Mouse (Mus musculus): ENCODE results near the gene Taf10. TPM values are rescaled to one million over a fixed set of nuclear protein-coding genes. Genes with fewer than 3 reads are reported as not detected.
A peak's percentile ranks its signal among the peaks of the same experiment; 100 is the strongest.
"Not testable (repeated sequence)": the region's sequence is repeated elsewhere in the genome, so short reads cannot be mapped to it uniquely, and the experiment has no call there.

Gene Taf10
- polyA plus RNA-seq, 1 experiment from 2014 or later = 140 TPM

GRCm38 (mm10) chr7:105741978-105742377, 2.2 kb downstream of the Taf10 start:
- no peak overlapping the region for H3K4me2 ChIP-seq (replicated peaks)
- no peak overlapping the region for H3K4me3 ChIP-seq (replicated peaks; ENCODE audit: low read length)
- ATAC-seq (ENCODE audit: low FRiP score) (no peak), DNase-seq (ENCODE audit: low spot score) (no peak)
- H3K36me3 ChIP-seq (replicated peaks; ENCODE audit: control insufficient read depth, insufficient read depth) = peaks cover 48% of the 10 kb centered on the region
- H3K9ac ChIP-seq = no peak overlapping the region
- no peak overlapping the region for H3K27ac ChIP-seq
- 92% methylated on average over 9 of the region's 9 CpGs for WGBS
- no peaks in the 10 kb centered on the region for H3K27me3 ChIP-seq (ENCODE audit: control insufficient read depth, insufficient read depth, low read length)
- H3K9me3 ChIP-seq (ENCODE audit: control insufficient read depth, low read length) = no peaks in the 10 kb centered on the region
- peaks cover 19% of the 10 kb centered on the region for H3K4me1 ChIP-seq (replicated peaks; ENCODE audit: control insufficient read depth, insufficient read depth, low read length)

- Histone ChIP-seq H3K9me3 (ENCODE audit: control insufficient read depth, low read length) (no peaks in the 10 kb centered on the region), H3K27ac (no peak overlapping the region), H3K9ac (no peak overlapping the region), H3K36me3 (replicated peaks; ENCODE audit: control insufficient read depth, insufficient read depth) (peaks cover 40% of the 10 kb centered on the region), H3K4me2 (replicated peaks) (no peak overlapping the region), H3K4me1 (replicated peaks; ENCODE audit: control insufficient read depth, insufficient read depth, low read length) (peaks cover 19% of the 10 kb centered on the region), H3K4me3 (replicated peaks; ENCODE audit: low read length) (no peak overlapping the region), H3K27me3 (ENCODE audit: control insufficient read depth, insufficient read depth, low read length) (no peaks in the 10 kb centered on the region)
- whole genome bisulfite sequencing = 88% methylated on average over 6 of the region's 6 CpGs
- ATAC-seq (ENCODE audit: low FRiP score) (no peak), DNase-seq (ENCODE audit: low spot score) (no peak)
Measured at GRCm38 (mm10) chr7:105740851-105741250, 3.3 kb downstream of the Taf10 start.

- Histone ChIP-seq H3K9ac (no peak overlapping the region), H3K9me3 (ENCODE audit: control insufficient read depth, low read length) (no peaks in the 10 kb centered on the region), H3K4me2 (replicated peaks) (no peak overlapping the region), H3K4me3 (replicated peaks; ENCODE audit: low read length) (no peak overlapping the region), H3K27me3 (ENCODE audit: control insufficient read depth, insufficient read depth, low read length) (no peaks in the 10 kb centered on the region), H3K4me1 (replicated peaks; ENCODE audit: control insufficient read depth, insufficient read depth, low read length) (peaks cover 19% of the 10 kb centered on the region), H3K27ac (no peak overlapping the region), H3K36me3 (replicated peaks; ENCODE audit: control insufficient read depth, insufficient read depth) (peaks cover 40% of the 10 kb centered on the region)
- DNase-seq (ENCODE audit: low spot score) (no peak), ATAC-seq (ENCODE audit: low FRiP score) (no peak)
- WGBS = 85% methylated on average over 13 of the region's 13 CpGs
Measured at GRCm38 (mm10) chr7:105740089-105740795, 3.9 kb downstream of the Taf10 start.

- Histone ChIP-seq H3K4me1 (replicated peaks; ENCODE audit: control insufficient read depth, insufficient read depth, low read length) (peaks cover 19% of the 10 kb centered on the region), H3K4me3 (replicated peaks; ENCODE audit: low read length) (no peak overlapping the region), H3K27me3 (ENCODE audit: control insufficient read depth, insufficient read depth, low read length) (no peaks in the 10 kb centered on the region), H3K9me3 (ENCODE audit: control insufficient read depth, low read length) (no peaks in the 10 kb centered on the region), H3K9ac (no peak overlapping the region; the same call in 1 of the 2 replicates), H3K36me3 (replicated peaks; ENCODE audit: control insufficient read depth, insufficient read depth) (peaks cover 49% of the 10 kb centered on the region), H3K4me2 (replicated peaks) (peak overlapping the region; percentile 90), H3K27ac (no peak overlapping the region; the same call in 1 of the 2 replicates)
- no peak for DNase-seq (ENCODE audit: low spot score)
- no peak for ATAC-seq (ENCODE audit: low FRiP score)
- 31% methylated on average over 3 of the region's 3 CpGs for WGBS
Measured at GRCm38 (mm10) chr7:105738948-105739347, 5.2 kb downstream of the Taf10 start.

GRCm38 (mm10) chr7:105738286-105738685, 5.9 kb downstream of the Taf10 start:
- ATAC-seq (ENCODE audit: low FRiP score) = no peak
- Histone ChIP-seq H3K27me3 (ENCODE audit: control insufficient read depth, insufficient read depth, low read length) (no peaks in the 10 kb centered on the region), H3K36me3 (replicated peaks; ENCODE audit: control insufficient read depth, insufficient read depth) (peaks cover 55% of the 10 kb centered on the region), H3K9me3 (ENCODE audit: control insufficient read depth, low read length) (no peaks in the 10 kb centered on the region), H3K9ac (peak overlapping the region; percentile 91; the same call in 1 of the 2 replicates), H3K4me1 (replicated peaks; ENCODE audit: control insufficient read depth, insufficient read depth, low read length) (peaks cover 16% of the 10 kb centered on the region), H3K4me3 (replicated peaks; ENCODE audit: low read length) (peak overlapping the region; percentile 65), H3K27ac (no peak overlapping the region), H3K4me2 (replicated peaks) (peak overlapping the region; percentile 90)
- 82% methylated on average over 2 of the region's 2 CpGs for WGBS
- DNase-seq (ENCODE audit: low spot score) = no peak

GRCm38 (mm10) chr7:105737648-105738047, 6.5 kb downstream of the Taf10 start:
- Histone ChIP-seq H3K27ac (no peak overlapping the region), H3K4me3 (replicated peaks; ENCODE audit: low read length) (peak overlapping the region; percentile 65), H3K27me3 (ENCODE audit: control insufficient read depth, insufficient read depth, low read length) (no peaks in the 10 kb centered on the region), H3K9ac (peak overlapping the region; percentile 91), H3K36me3 (replicated peaks; ENCODE audit: control insufficient read depth, insufficient read depth) (peaks cover 55% of the 10 kb centered on the region), H3K9me3 (ENCODE audit: control insufficient read depth, low read length) (no peaks in the 10 kb centered on the region), H3K4me1 (replicated peaks; ENCODE audit: control insufficient read depth, insufficient read depth, low read length) (peaks cover 15% of the 10 kb centered on the region), H3K4me2 (replicated peaks) (peak overlapping the region; percentile 90)
- 35% methylated on average over 3 of the region's 3 CpGs for WGBS
- DNase-seq (ENCODE audit: low spot score) (no peak), ATAC-seq (ENCODE audit: low FRiP score) (no peak)

GRCm38 (mm10) chr7:105736911-105737521, 7.1 kb downstream of the Taf10 start, which contains the start of gene Rrp8:
Gene Rrp8, minus strand, starts transcription at chr7:105737385.
- ATAC-seq (ENCODE audit: low FRiP score) (peak; percentile 21; the same call in 1 of the 2 replicates), DNase-seq (ENCODE audit: low spot score) (no peak)
- Histone ChIP-seq H3K27ac (peak within 1 kb of the TSS; percentile 69), H3K27me3 (ENCODE audit: control insufficient read depth, insufficient read depth, low read length) (no peaks in the 10 kb centered on the region), H3K4me3 (replicated peaks; ENCODE audit: low read length) (peak within 1 kb of the TSS; percentile 65), H3K36me3 (replicated peaks; ENCODE audit: control insufficient read depth, insufficient read depth) (peaks cover 55% of the 10 kb centered on the region), H3K4me2 (replicated peaks) (peak within 1 kb of the TSS; percentile 90), H3K9me3 (ENCODE audit: control insufficient read depth, low read length) (no peaks in the 10 kb centered on the region), H3K4me1 (replicated peaks; ENCODE audit: control insufficient read depth, insufficient read depth, low read length) (peaks cover 15% of the 10 kb centered on the region), H3K9ac (peak within 1 kb of the TSS; percentile 91)
- whole genome bisulfite sequencing = under 1% methylated on average over 30 of the region's 30 CpGs

- Histone ChIP-seq H3K9ac (peak within 1 kb of the TSS; percentile 91), H3K4me3 (replicated peaks; ENCODE audit: low read length) (peak within 1 kb of the TSS; percentile 65), H3K27me3 (ENCODE audit: control insufficient read depth, insufficient read depth, low read length) (no peaks in the 10 kb centered on the region), H3K4me1 (replicated peaks; ENCODE audit: control insufficient read depth, insufficient read depth, low read length) (peaks cover 15% of the 10 kb centered on the region), H3K4me2 (replicated peaks) (peak within 1 kb of the TSS; percentile 90), H3K9me3 (ENCODE audit: control insufficient read depth, low read length) (no peaks in the 10 kb centered on the region), H3K27ac (peak within 1 kb of the TSS; percentile 69), H3K36me3 (replicated peaks; ENCODE audit: control insufficient read depth, insufficient read depth) (peaks cover 55% of the 10 kb centered on the region)
- DNase-seq (ENCODE audit: low spot score) (peak; percentile 85), ATAC-seq (ENCODE audit: low FRiP score) (peak; percentile 98)
- WGBS = under 1% methylated on average over 56 of the region's 62 CpGs
Measured at GRCm38 (mm10) chr7:105736264-105736901, 7.8 kb downstream of the Taf10 start, which contains the start of gene Ilk. Gene Ilk, plus strand, starts transcription at chr7:105736592.

- Histone ChIP-seq H3K36me3 (replicated peaks; ENCODE audit: control insufficient read depth, insufficient read depth) (peaks cover 55% of the 10 kb centered on the region), H3K4me2 (replicated peaks) (peak overlapping the region; percentile 90), H3K4me1 (replicated peaks; ENCODE audit: control insufficient read depth, insufficient read depth, low read length) (peaks cover 15% of the 10 kb centered on the region), H3K4me3 (replicated peaks; ENCODE audit: low read length) (peak overlapping the region; percentile 65), H3K9ac (peak overlapping the region; percentile 91)
- ATAC-seq (ENCODE audit: low FRiP score); H3K27ac ChIP-seq; H3K27me3 ChIP-seq (ENCODE audit: control insufficient read depth, insufficient read depth, low read length); H3K9me3 ChIP-seq (ENCODE audit: control insufficient read depth, low read length); DNase-seq (ENCODE audit: low spot score): not testable (repeated sequence)
- WGBS = 60% methylated on average over 3 of the region's 4 CpGs
Measured at GRCm38 (mm10) chr7:105735464-105735863, 8.7 kb downstream of the Taf10 start.

Measured in hindbrain, embryonic 14.5 days (tissue).